Mouse (Mus musculus): ENCODE data around the gene Tmem182.

- TF ChIP-seq CTCF (IDR thresholded peaks at IDR 0.05; ENCODE audit: low read depth, low read length) (no peak), POLR2A (IDR thresholded peaks at IDR 0.05; ENCODE audit: extremely low read depth, insufficient read depth, low read length) (no peak)
Measured at GRCm38 (mm10) chr1:40774040-40774439, 31.4 kb upstream of the Tmem182 start.

All from liver, adult 2 months (tissue).